Mouse (Mus musculus) layer of hippocampus, adult 2 months (tissue): Measurements from ENCODE around the gene Phtf2. TPM values are rescaled to one million over a fixed set of nuclear protein-coding genes. Genes with fewer than 3 reads are reported as not detected.

Source experiments
- DNase-seq, 2 experiments: peaks; one replicate each; pipeline ENCODE4 v3.0.0; 2022; ENCODE audit warnings: low spot score in 2 of 2
- H3K27ac ChIP-seq: fragments of 200-600 bp; 2 replicates; pipeline ENCODE4 v1.8.1; 2022
- H3K4me3 ChIP-seq: fragments of 200-600 bp; 2 replicates; pipeline ENCODE4 v1.8.1; 2022; ENCODE audit warnings: mild to moderate bottlenecking
- CTCF ChIP-seq: fragments of 200-600 bp; conservative IDR thresholded peaks from 2 replicates; pipeline ENCODE4 v1.8.1; 2022; ENCODE audit warnings: antibody characterized with exemption, mild to moderate bottlenecking, moderate library complexity
- long read RNA-seq, 2 experiments: library from polyadenylated mRNA; stranded (forward); transcript quantifications; one replicate each; pipeline ENCODE4 v2.0.0; 2021; ENCODE audit warnings: borderline mapping rate in 2 of 2
- total RNA-seq, 2 experiments: library from RNA; stranded (reverse); gene quantifications; 2 replicates each; pipeline ENCODE4 v1.2.3; 2021

Gene Phtf2
- total RNA-seq, result 10 to 100 TPM; 12.1 to 13.6 TPM
- long read RNA-seq, experiment 1, full-length matches to known transcripts, result 6 of 10 reads
- long read RNA-seq, experiment 1, partial matches to known transcripts, result 0 of 10 reads
- long read RNA-seq, experiment 1, other reads (novel, unspliced or antisense), result 4 of 10 reads
- long read RNA-seq, experiment 2, full-length matches to known transcripts, result 5 of 13 reads
- long read RNA-seq, experiment 2, partial matches to known transcripts, result 0 of 13 reads
- long read RNA-seq, experiment 2, other reads (novel, unspliced or antisense), result 8 of 13 reads

GRCm38 (mm10) chr5:20881915-20882800 lies at the start of gene Phtf2, which contains the start of gene Tmem60:
Gene Phtf2 (minus strand): TSS chr5:20882124.
Gene Tmem60 (plus strand): TSS chr5:20882191.
- peak within 1 kb of the TSS; percentile 90 for H3K27ac ChIP-seq
- no peak for TF ChIP-seq CTCF

DNA sequence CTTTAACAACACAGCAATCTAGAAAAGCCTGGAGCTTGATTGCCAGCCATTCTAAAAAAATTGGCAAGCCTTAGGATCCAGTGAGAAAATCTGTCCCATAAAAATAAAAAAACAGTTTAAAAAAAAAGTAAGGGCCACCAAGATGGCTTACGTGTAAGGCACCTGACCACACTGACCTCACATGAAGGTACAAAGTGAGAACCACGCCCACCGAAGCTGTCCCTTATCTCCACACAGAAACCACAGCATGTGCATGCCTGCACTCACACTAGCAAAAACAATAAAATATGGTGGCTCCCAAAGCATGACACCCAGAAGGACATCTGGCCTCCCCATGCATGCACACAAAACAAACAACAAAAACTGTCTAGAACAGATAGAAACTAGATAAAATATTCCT lies 49.4 kb upstream of the Phtf2 start:
- no peak overlapping the region for H3K27ac ChIP-seq
- TF ChIP-seq CTCF, result no peak
- DNase-seq, result no peak
- no peak overlapping the region for H3K4me3 ChIP-seq

More at GRCm38 (mm10) chr5:20881915-20882800, at the start of gene Phtf2, which contains the start of gene Tmem60:
- DNase-seq, result peak; percentile 99
- peak within 1 kb of the TSS; percentile 80 for H3K4me3 ChIP-seq

DNA sequence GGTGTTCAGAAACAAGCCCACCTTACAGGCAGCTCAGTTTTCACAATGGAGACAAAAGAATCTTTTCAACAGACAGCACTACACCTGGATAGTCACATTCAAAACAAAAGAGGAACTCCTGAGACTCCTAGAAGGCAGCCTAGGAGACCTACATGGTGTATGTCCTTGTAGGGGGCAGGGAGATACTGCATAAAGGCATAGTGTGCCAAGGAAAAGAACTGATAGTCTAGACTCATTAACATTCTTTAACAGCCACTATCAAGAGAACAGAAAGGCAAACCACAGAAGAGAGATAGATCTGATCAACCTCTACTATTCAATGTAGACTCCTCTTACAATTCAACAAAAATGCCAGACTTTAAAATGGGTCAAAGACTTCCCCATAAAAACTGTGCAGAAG lies 48.5 kb upstream of the Phtf2 start:
- no peak for DNase-seq
- no peak for TF ChIP-seq CTCF
- H3K4me3 ChIP-seq, result no peak overlapping the region
- no peak overlapping the region; the same call in 1 of the 2 replicates for H3K27ac ChIP-seq

- DNase-seq, result no peak
- Histone ChIP-seq H3K4me3 (no peak overlapping the region), H3K27ac (no peak overlapping the region)
- TF ChIP-seq CTCF, result no peak
These were observed 47.8 kb upstream of the Phtf2 start for GRCm38 (mm10) chr5:20929669-20930151.

GRCm38 (mm10) chr5:20925451-20925850 lies 43.5 kb upstream of the Phtf2 start:
- Histone ChIP-seq H3K4me3 (no peak overlapping the region), H3K27ac (no peak overlapping the region)
- no peak for DNase-seq
- TF ChIP-seq CTCF, result no peak

DNA sequence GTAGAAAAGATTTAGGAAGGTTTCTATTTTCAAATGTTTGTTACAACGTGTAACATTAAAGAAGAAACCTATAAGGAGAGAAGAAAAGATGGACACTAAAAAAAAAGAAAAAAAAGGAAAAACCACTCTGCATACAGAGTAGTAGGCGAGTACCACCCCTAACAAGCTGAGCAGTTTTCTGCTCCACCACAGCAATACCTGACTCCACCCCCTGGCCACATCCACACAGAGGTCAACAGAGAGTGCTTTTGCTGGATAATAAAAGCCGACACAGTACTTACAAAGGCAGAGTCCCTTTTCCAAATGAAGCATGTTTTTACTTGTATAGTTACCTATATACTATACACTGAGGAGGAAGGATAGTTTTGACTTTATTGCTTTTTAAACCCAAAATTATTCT lies 42.7 kb upstream of the Phtf2 start:
- no peak for DNase-seq
- Histone ChIP-seq H3K27ac (no peak overlapping the region), H3K4me3 (no peak overlapping the region)
- TF ChIP-seq CTCF, result no peak

GRCm38 (mm10) chr5:20919566-20919965 lies 37.6 kb upstream of the Phtf2 start:
- Histone ChIP-seq H3K4me3 (no peak overlapping the region), H3K27ac (no peak overlapping the region)
- no peak for TF ChIP-seq CTCF
- no peak for DNase-seq

GRCm38 (mm10) chr5:20918967-20919366 lies 37.0 kb upstream of the Phtf2 start:
- no peak for TF ChIP-seq CTCF
- DNase-seq, result no peak
- H3K27ac ChIP-seq, result no peak overlapping the region
- no peak overlapping the region for H3K4me3 ChIP-seq

DNA sequence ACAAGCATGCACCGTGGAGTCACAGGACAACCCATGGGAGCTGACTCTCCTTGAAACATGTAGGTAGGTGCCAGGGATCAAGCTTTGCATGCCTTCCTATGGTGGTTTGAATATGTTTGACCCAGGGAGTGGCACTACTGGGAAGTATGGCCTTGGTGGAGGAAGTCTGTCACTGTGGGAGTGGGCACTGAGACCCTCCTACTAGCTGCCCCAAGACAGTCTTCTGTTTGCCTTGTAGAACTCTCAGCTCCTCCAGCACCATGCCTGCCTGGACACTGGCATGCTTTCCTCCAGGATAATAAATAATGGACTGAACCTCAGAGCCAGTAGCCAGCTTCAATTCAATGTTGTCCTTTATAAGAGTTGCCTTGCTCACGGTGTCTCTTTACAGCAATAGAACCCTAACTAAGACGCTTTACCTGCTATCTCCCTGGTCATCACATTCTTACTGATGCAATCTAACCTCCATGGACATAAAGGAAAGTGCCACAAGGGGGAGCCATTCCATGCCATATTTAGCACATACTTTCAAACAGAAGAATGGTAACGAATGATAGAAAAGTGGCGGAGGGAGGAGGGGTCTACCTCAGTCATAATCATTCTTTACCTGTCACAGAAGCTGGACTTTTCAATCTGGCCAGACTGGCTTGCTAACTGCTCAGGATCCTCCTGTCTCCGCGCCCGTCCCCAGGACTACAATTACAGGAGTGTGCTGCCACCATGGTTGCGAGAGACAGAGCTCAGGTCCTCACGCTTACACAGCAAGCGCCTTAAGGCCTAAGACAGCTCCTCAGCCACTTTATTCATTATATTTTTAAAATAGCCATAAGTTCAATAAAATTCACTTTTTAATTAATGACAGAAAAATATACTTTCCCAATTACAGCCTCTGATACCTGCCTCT lies 31.7 kb upstream of the Phtf2 start:
- H3K4me3 ChIP-seq, result no peak overlapping the region
- DNase-seq, result peak; percentile 58 to 76
- no peak overlapping the region for H3K27ac ChIP-seq
- TF ChIP-seq CTCF, result peak; percentile 91

DNA sequence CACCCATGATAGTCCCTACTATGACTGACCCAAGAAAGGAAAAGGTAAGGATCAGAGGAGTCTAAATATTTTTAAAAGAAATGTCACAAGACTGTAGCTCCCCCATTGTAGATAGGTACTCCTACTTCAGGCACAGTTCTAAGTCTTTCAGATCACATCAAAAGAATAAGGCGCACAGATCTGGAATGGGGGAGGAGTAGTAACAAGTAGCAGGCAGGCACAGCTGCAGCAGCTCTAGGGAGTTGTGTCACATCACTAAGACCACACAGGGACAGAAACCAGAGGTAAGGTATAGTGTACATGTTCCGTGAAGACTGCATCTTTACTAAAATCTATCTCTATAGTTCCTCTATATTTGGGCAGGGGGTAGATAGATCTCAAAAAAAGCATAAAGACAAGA lies 29.8 kb upstream of the Phtf2 start:
- TF ChIP-seq CTCF, result no peak
- no peak for DNase-seq
- no peak overlapping the region for H3K27ac ChIP-seq

DNA sequence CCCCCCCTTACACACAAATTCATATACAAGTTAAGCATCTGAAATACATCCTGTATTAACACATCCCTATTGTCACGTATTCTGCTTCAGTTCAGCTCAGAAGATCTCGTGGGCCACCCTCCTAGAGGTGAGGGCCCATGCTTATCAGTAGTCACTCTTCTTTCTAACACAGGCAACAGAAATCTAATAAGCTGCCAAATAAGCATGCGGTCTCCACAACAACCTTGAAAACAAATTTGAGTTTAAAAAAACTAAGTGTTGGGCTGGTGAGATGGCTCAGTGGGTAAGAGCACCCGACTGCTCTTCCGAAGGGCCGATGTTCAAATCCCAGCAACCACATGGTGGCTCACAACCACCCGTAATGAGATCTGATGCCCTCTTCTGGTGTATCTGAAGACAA lies 24.3 kb upstream of the Phtf2 start:
- Histone ChIP-seq H3K4me3 (no peak overlapping the region), H3K27ac (no peak overlapping the region)
- DNase-seq, result no peak
- TF ChIP-seq CTCF, result peak; percentile 20; the same call in 1 of the 2 replicates

More for the DNA sequence above, 29.8 kb upstream of the Phtf2 start:
- no peak overlapping the region for H3K4me3 ChIP-seq

DNA sequence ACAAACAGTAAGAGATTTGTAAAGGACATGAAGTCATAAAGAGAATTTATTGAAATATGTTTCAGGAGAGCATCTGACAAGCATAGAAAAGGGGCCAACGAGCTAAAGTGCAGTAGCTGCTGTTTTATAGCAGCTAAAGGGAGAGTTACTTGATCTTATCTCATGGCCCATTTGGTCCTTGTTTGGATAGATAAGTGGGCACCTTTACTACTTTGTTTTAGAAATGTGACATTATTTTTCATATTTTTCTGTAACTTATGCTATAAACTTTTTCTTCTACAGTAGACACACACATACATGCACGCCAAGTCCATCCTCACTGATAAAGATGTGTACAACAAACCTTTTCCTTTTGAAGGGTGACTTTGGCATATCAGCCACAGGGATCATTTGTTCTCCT lies 23.5 kb upstream of the Phtf2 start:
- DNase-seq, result no peak
- Histone ChIP-seq H3K27ac (no peak overlapping the region), H3K4me3 (no peak overlapping the region)
- no peak for TF ChIP-seq CTCF
